Comparison of ENCODE assay signal across 8 mouse cellular contexts in the genomic region with DNA sequence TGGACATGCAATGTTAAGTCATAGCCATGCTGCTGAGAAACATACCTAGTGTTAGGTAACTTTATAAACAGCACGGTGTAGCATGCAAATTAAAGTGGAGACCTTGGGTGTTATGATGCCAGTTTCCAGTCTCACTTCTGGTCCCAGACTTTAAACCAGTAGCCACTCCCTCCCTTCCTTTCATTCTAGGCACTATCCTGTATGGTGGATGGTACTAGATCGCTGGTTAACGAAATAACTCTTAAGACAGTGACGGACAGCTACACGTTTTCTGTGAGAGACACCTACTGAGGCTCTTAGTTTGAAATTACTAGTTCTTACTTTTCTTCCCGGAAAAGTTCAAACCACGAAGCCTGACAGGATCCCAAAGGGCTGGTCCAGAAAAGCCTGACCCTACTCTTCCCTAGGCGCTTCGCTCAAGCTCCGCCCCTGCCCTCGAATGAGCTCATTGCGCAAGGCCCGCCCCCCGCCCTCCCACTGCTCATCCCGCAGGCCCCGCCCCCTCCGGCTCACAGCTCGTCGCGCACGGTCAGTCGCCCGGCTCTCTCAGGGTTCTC. TPM values are rescaled to one million over a fixed set of nuclear protein-coding genes. Genes with fewer than 3 reads are reported as not detected.
DNase-seq lines count a peak whose midpoint lies in the region; ATAC-seq and TF ChIP-seq lines count a peak whose summit lies in the region.

No protein-coding gene starts in this region.

- no peaks in the 10 kb centered on the region for H3K27me3 ChIP-seq in hindbrain, embryonic 11.5 days (ENCODE audit: control insufficient read depth, insufficient read depth, low read length)

- H3K36me3 ChIP-seq in hindbrain, embryonic 11.5 days (ENCODE audit: control insufficient read depth, insufficient read depth, low read length) = no peaks in the 10 kb centered on the region

- no peaks in the 10 kb centered on the region for H3K9me3 ChIP-seq in hindbrain, embryonic 11.5 days (ENCODE audit: control insufficient read depth, low read length)

- under 1% methylated on average over 23 of the region's 23 CpGs for WGBS in hindbrain, embryonic 11.5 days

- TF ChIP-seq CTCF in layer of hippocampus, adult 2 months (conservative IDR thresholded peaks at IDR 0.05) = no peak

- 0 out of 2 replicates have a peak, but pooled peaks cover 4% of the 10 kb centered on the region for H3K4me1 ChIP-seq in hindbrain, embryonic 11.5 days (replicated peaks; ENCODE audit: control insufficient read depth, insufficient read depth, low read length)

- H3K4me2 ChIP-seq in hindbrain, embryonic 11.5 days (replicated peaks; ENCODE audit: low read depth, low read length) = peak overlapping the region; percentile 39; the same call in 1 of the 2 replicates

- peak overlapping the region; percentile 81 for H3K27ac ChIP-seq in layer of hippocampus, adult 2 months
- no peak overlapping the region for H3K27ac ChIP-seq in hindbrain, embryonic 11.5 days (ENCODE audit: low read depth, low read length)

- peak; percentile 71 for ATAC-seq in hindbrain, embryonic 11.5 days (ENCODE audit: low FRiP score)
- ATAC-seq in megakaryocyte-erythroid progenitor cell, adult 5-6 weeks (replicated peaks; ENCODE audit: low FRiP score, low TSS enrichment, poor library complexity, severe bottlenecking) = peak; percentile 32

- H3K4me3 ChIP-seq in layer of hippocampus, adult 2 months = peak overlapping the region; percentile 89
- peak overlapping the region; percentile 72 for H3K4me3 ChIP-seq in hindbrain, embryonic 11.5 days (ENCODE audit: low read depth, low read length)

- H3K9ac ChIP-seq in hindbrain, embryonic 11.5 days (ENCODE audit: low read depth, low read length) = no peak overlapping the region

- DNase-seq in layer of hippocampus, adult 2 months (ENCODE audit: low spot score in 2 of 2) = no peak
- DNase-seq in layer of hippocampus, adult 9-11 months = no peak
- peak; percentile 99 for DNase-seq in c-Kit-positive CD71-positive TER-119-positive erythroid progenitor cells, embryonic 14.5 days (ENCODE audit: low spot score)
- DNase-seq in hindbrain, embryonic 11.5 days (ENCODE audit: low spot score) = no peak
- no peak for DNase-seq in T-cell, adult 2 months (ENCODE audit: low spot score)
- no peak for DNase-seq in urinary bladder, postnatal 14 days (ENCODE audit: low spot score)
- DNase-seq in retina, embryonic 14.5 days (ENCODE audit: low spot score) = no peak

RNA-seq across cellular contexts. Expression of gene Dck, which starts 0.3 kb away (rescaled TPM):
- 10 to 100 TPM; 13.7 to 14.9 TPM for total RNA-seq in layer of hippocampus, adult 2 months (2021)
- 107 and 121 TPM in 2 replicates for polyA plus RNA-seq in hindbrain, embryonic 11.5 days (2014; fragmentation: Nextera tagmentation; extraction: Ambion mirVana)
- total RNA-seq in megakaryocyte-erythroid progenitor cell, adult 5-6 weeks (2014; fragmentation: Nextera tagmentation) = 65.7 and 85.7 TPM in 2 replicates
- total RNA-seq in megakaryocyte-erythroid progenitor cell, adult 5-6 weeks (2017) = 36.8 and 43.3 TPM in 2 replicates

RNA-seq across cellular contexts. Expression of gene Mob1b, which starts 43.9 kb away (rescaled TPM):
- total RNA-seq in layer of hippocampus, adult 2 months (2021) = 10 to 100 TPM; 29.6 to 31.9 TPM
- polyA plus RNA-seq in hindbrain, embryonic 11.5 days (2014; fragmentation: Nextera tagmentation; extraction: Ambion mirVana) = 17.0 and 20.1 TPM in 2 replicates
- total RNA-seq in megakaryocyte-erythroid progenitor cell, adult 5-6 weeks (2014; fragmentation: Nextera tagmentation) = 31.0 and 39.9 TPM in 2 replicates
- 13.3 and 19.1 TPM in 2 replicates for total RNA-seq in megakaryocyte-erythroid progenitor cell, adult 5-6 weeks (2017)
